Mouse (Mus musculus): ENCODE results near the gene Ccdc15. TPM values are rescaled to one million over a fixed set of nuclear protein-coding genes. Genes with fewer than 3 reads are reported as not detected.

The Ccdc15 gene
- polyA plus RNA-seq, 1 experiment from 2014 or later, result 6.4 TPM

GRCm38 (mm10) chr9:37249976-37250375 lies 98.3 kb downstream of the Ccdc15 start:
- Histone ChIP-seq H3K36me3 (ENCODE audit: control insufficient read depth, insufficient read depth, low read length) (no peaks in the 10 kb centered on the region), H3K4me2 (no peak overlapping the region), H3K27me3 (replicated peaks; ENCODE audit: control insufficient read depth, insufficient read depth, low read length) (0 out of 2 replicates have a peak, but pooled peaks cover under 1% of the 10 kb centered on the region), H3K9me3 (ENCODE audit: control insufficient read depth, low read length) (no peaks in the 10 kb centered on the region), H3K4me3 (ENCODE audit: low read depth, low read length) (no peak overlapping the region), H3K27ac (ENCODE audit: low read depth, low read length) (no peak overlapping the region), H3K4me1 (replicated peaks; ENCODE audit: control insufficient read depth, insufficient read depth, low read length) (no peaks in the 10 kb centered on the region), H3K9ac (ENCODE audit: low read depth, low read length) (no peak overlapping the region)
- whole genome bisulfite sequencing, result 90% methylated on average over 3 of the region's 3 CpGs
- ATAC-seq (replicated peaks; ENCODE audit: low FRiP score) (no peak), DNase-seq (ENCODE audit: low spot score) (no peak)

DNA sequence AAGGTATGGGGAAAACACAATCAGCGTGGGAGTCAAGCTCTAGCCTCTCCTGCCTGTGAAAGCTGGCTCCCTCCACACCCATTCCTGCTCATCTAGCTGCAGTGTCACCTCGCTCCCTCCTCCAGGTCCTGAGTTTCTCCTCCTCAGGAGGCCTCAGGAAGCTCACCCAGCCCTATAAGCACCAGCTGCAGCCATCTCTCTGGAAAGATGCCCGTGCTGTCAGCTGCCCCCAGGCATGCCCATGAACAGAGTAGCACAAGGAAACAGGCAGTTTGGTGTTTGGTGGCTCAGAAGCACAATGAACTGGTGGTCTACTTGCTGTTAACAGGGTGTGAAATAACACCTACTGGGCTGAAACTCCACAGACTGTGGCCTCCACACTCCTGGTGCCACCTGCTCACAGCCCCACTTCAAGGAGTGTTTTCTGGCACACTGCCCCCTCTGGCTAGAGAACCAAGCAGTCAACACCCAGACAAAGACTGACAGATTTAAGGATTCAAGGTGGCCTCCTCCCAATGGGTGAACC lies 99.8 kb downstream of the Ccdc15 start:
- no peak overlapping the region for H3K27ac ChIP-seq (ENCODE audit: low read depth, low read length)
- ATAC-seq (replicated peaks; ENCODE audit: low FRiP score), result no peak

GRCm38 (mm10) chr9:37247429-37247828 lies 100.8 kb downstream of the Ccdc15 start:
- no peaks in the 10 kb centered on the region for H3K9me3 ChIP-seq (ENCODE audit: control insufficient read depth, low read length)
- no peak overlapping the region for H3K4me3 ChIP-seq (ENCODE audit: low read depth, low read length)
- H3K4me2 ChIP-seq, result no peak overlapping the region
- no peaks in the 10 kb centered on the region for H3K4me1 ChIP-seq (replicated peaks; ENCODE audit: control insufficient read depth, insufficient read depth, low read length)
- no peak for ATAC-seq (replicated peaks; ENCODE audit: low FRiP score)
- DNase-seq (ENCODE audit: low spot score), result no peak
- H3K27me3 ChIP-seq (replicated peaks; ENCODE audit: control insufficient read depth, insufficient read depth, low read length), result no peaks in the 10 kb centered on the region
- H3K36me3 ChIP-seq (ENCODE audit: control insufficient read depth, insufficient read depth, low read length), result no peaks in the 10 kb centered on the region
- H3K9ac ChIP-seq (ENCODE audit: low read depth, low read length), result no peak overlapping the region
- no peak overlapping the region for H3K27ac ChIP-seq (ENCODE audit: low read depth, low read length)

More for the DNA sequence above, 99.8 kb downstream of the Ccdc15 start:
- Histone ChIP-seq H3K4me3 (ENCODE audit: low read depth, low read length) (no peak overlapping the region), H3K27me3 (replicated peaks; ENCODE audit: control insufficient read depth, insufficient read depth, low read length) (no peaks in the 10 kb centered on the region), H3K9ac (ENCODE audit: low read depth, low read length) (no peak overlapping the region), H3K4me1 (replicated peaks; ENCODE audit: control insufficient read depth, insufficient read depth, low read length) (no peaks in the 10 kb centered on the region), H3K9me3 (ENCODE audit: control insufficient read depth, low read length) (no peaks in the 10 kb centered on the region), H3K36me3 (ENCODE audit: control insufficient read depth, insufficient read depth, low read length) (no peaks in the 10 kb centered on the region), H3K4me2 (no peak overlapping the region)
- 42% methylated on average over 3 of the region's 3 CpGs for WGBS
- no peak for DNase-seq (ENCODE audit: low spot score)

- H3K27ac ChIP-seq (ENCODE audit: low read depth, low read length), result no peak overlapping the region
- no peaks in the 10 kb centered on the region for H3K4me1 ChIP-seq (replicated peaks; ENCODE audit: control insufficient read depth, insufficient read depth, low read length)
- no peaks in the 10 kb centered on the region for H3K9me3 ChIP-seq (ENCODE audit: control insufficient read depth, low read length)
- 86% methylated on average over 1 of the region's 1 CpGs for WGBS
- DNase-seq (ENCODE audit: low spot score) (no peak), ATAC-seq (replicated peaks; ENCODE audit: low FRiP score) (no peak)
- H3K27me3 ChIP-seq (replicated peaks; ENCODE audit: control insufficient read depth, insufficient read depth, low read length), result no peaks in the 10 kb centered on the region
- no peak overlapping the region for H3K4me2 ChIP-seq
- no peak overlapping the region for H3K4me3 ChIP-seq (ENCODE audit: low read depth, low read length)
- H3K9ac ChIP-seq (ENCODE audit: low read depth, low read length), result no peak overlapping the region
- H3K36me3 ChIP-seq (ENCODE audit: control insufficient read depth, insufficient read depth, low read length), result no peaks in the 10 kb centered on the region
Measured at GRCm38 (mm10) chr9:37245810-37246209, 102.4 kb downstream of the Ccdc15 start.

GRCm38 (mm10) chr9:37245404-37245803 lies 102.8 kb downstream of the Ccdc15 start:
- no peaks in the 10 kb centered on the region for H3K4me1 ChIP-seq (replicated peaks; ENCODE audit: control insufficient read depth, insufficient read depth, low read length)
- H3K36me3 ChIP-seq (ENCODE audit: control insufficient read depth, insufficient read depth, low read length), result no peaks in the 10 kb centered on the region
- H3K9ac ChIP-seq (ENCODE audit: low read depth, low read length), result no peak overlapping the region
- H3K27ac ChIP-seq (ENCODE audit: low read depth, low read length), result no peak overlapping the region
- no peaks in the 10 kb centered on the region for H3K9me3 ChIP-seq (ENCODE audit: control insufficient read depth, low read length)
- DNase-seq (ENCODE audit: low spot score) (no peak), ATAC-seq (replicated peaks; ENCODE audit: low FRiP score) (no peak)
- 67% methylated on average over 2 of the region's 2 CpGs for WGBS
- H3K4me3 ChIP-seq (ENCODE audit: low read depth, low read length), result no peak overlapping the region
- H3K4me2 ChIP-seq, result no peak overlapping the region
- H3K27me3 ChIP-seq (replicated peaks; ENCODE audit: control insufficient read depth, insufficient read depth, low read length), result no peaks in the 10 kb centered on the region

DNA sequence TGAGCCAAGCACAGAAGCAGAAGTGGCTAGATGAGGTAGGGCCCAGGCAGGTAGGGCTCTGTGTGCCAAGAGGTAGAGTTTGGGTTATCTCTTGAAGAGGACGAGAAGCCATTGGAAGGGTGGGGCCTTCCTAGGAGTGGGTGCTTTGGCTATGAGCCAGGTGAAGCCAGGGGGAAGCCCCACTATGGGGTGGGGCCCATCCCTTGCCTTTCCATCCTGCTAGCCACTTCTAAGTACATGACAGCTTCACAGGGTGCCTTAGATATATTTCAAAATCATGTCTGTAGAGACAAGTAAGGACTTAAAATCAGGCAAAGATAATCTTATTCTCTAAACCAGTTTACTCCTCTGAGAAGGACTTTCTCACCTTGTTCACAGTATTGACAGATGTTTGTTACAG lies 103.6 kb downstream of the Ccdc15 start:
- H3K4me3 ChIP-seq (ENCODE audit: low read depth, low read length), result no peak overlapping the region
- no peaks in the 10 kb centered on the region for H3K36me3 ChIP-seq (ENCODE audit: control insufficient read depth, insufficient read depth, low read length)
- ATAC-seq (replicated peaks; ENCODE audit: low FRiP score) (no peak), DNase-seq (ENCODE audit: low spot score) (no peak)
- H3K27me3 ChIP-seq (replicated peaks; ENCODE audit: control insufficient read depth, insufficient read depth, low read length), result no peaks in the 10 kb centered on the region
- no peak overlapping the region for H3K9ac ChIP-seq (ENCODE audit: low read depth, low read length)
- H3K27ac ChIP-seq (ENCODE audit: low read depth, low read length), result no peak overlapping the region
- no peaks in the 10 kb centered on the region for H3K9me3 ChIP-seq (ENCODE audit: control insufficient read depth, low read length)
- H3K4me2 ChIP-seq, result no peak overlapping the region
- H3K4me1 ChIP-seq (replicated peaks; ENCODE audit: control insufficient read depth, insufficient read depth, low read length), result no peaks in the 10 kb centered on the region
- 65% methylated on average over 1 of the region's 1 CpGs for WGBS

DNA sequence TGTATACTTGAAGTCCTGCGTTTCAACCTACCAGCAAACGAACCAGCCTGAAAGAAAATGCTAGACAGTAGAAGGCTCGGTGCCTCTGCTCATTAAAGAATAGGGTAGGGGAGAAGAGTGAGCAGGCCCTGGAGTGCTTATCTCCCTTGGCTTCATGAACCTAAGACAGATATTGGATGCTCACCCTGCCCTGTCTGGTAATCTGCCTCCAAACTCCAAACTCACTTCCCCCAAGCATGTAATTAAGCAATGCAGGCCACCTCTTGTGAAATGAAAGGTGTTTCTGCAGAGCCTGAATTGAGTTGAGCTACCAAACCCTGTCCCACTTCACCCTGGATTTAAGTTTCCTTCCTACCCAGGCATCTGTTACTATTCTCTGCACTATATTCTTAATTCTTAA lies 105.5 kb downstream of the Ccdc15 start:
- no peak overlapping the region for H3K4me2 ChIP-seq
- no peaks in the 10 kb centered on the region for H3K9me3 ChIP-seq (ENCODE audit: control insufficient read depth, low read length)
- no peak for DNase-seq (ENCODE audit: low spot score)
- no peaks in the 10 kb centered on the region for H3K4me1 ChIP-seq (replicated peaks; ENCODE audit: control insufficient read depth, insufficient read depth, low read length)
- H3K36me3 ChIP-seq (ENCODE audit: control insufficient read depth, insufficient read depth, low read length), result no peaks in the 10 kb centered on the region
- no peak overlapping the region for H3K4me3 ChIP-seq (ENCODE audit: low read depth, low read length)
- H3K27ac ChIP-seq (ENCODE audit: low read depth, low read length), result no peak overlapping the region
- no peak overlapping the region for H3K9ac ChIP-seq (ENCODE audit: low read depth, low read length)
- ATAC-seq (replicated peaks; ENCODE audit: low FRiP score), result no peak
- 73% methylated on average over 3 of the region's 3 CpGs for whole genome bisulfite sequencing
- no peaks in the 10 kb centered on the region for H3K27me3 ChIP-seq (replicated peaks; ENCODE audit: control insufficient read depth, insufficient read depth, low read length)

- Histone ChIP-seq H3K9ac (ENCODE audit: low read depth, low read length) (no peak overlapping the region), H3K9me3 (ENCODE audit: control insufficient read depth, low read length) (no peaks in the 10 kb centered on the region), H3K4me2 (no peak overlapping the region), H3K27me3 (replicated peaks; ENCODE audit: control insufficient read depth, insufficient read depth, low read length) (no peaks in the 10 kb centered on the region), H3K4me3 (ENCODE audit: low read depth, low read length) (no peak overlapping the region), H3K4me1 (replicated peaks; ENCODE audit: control insufficient read depth, insufficient read depth, low read length) (no peaks in the 10 kb centered on the region), H3K36me3 (ENCODE audit: control insufficient read depth, insufficient read depth, low read length) (no peaks in the 10 kb centered on the region), H3K27ac (ENCODE audit: low read depth, low read length) (no peak overlapping the region)
- 60% methylated on average over 4 of the region's 4 CpGs for WGBS
- no peak for DNase-seq (ENCODE audit: low spot score)
- ATAC-seq (replicated peaks; ENCODE audit: low FRiP score), result no peak
Measured at GRCm38 (mm10) chr9:37235951-37236737, 112.1 kb downstream of the Ccdc15 start.
